Mouse (Mus musculus) ES-Bruce4 (cell line): ENCODE data around the gene Dlgap3. TPM values are rescaled to one million over a fixed set of nuclear protein-coding genes. Genes with fewer than 3 reads are reported as not detected.

Source experiments
- H3K27ac ChIP-seq: 2 replicates; pipeline ENCODE4 v1.5.1; 2012; ENCODE audit warnings: low read length, inconsistent platforms; ENCODE audit not compliant: insufficient read depth
- H3K27me3 ChIP-seq: 2 replicates; pipeline ENCODE4 v1.6.1; 2012; ENCODE audit warnings: mild to moderate bottlenecking, low read length, inconsistent platforms; ENCODE audit not compliant: control insufficient read depth, poor library complexity, insufficient read depth, severe bottlenecking
- H3K36me3 ChIP-seq: 2 replicates; pipeline ENCODE4 v1.6.1; 2012; ENCODE audit warnings: inconsistent platforms, mild to moderate bottlenecking, low read length, moderate library complexity; ENCODE audit not compliant: control insufficient read depth, poor library complexity, insufficient read depth, severe bottlenecking
- H3K4me1 ChIP-seq: one replicate; pipeline ENCODE4 v1.8.1; 2011; ENCODE audit warnings: low read length; ENCODE audit not compliant: control insufficient read depth, insufficient read depth
- H3K4me3 ChIP-seq: 2 replicates; pipeline ENCODE4 v1.5.1; 2011; ENCODE audit warnings: low read depth, mild to moderate bottlenecking, low read length
- H3K9ac ChIP-seq: 2 replicates; pipeline ENCODE4 v1.6.1; 2012; ENCODE audit warnings: low read depth, mild to moderate bottlenecking, inconsistent platforms; ENCODE audit not compliant: poor library complexity, severe bottlenecking
- H3K9me3 ChIP-seq: replicated peaks from 2 replicates; pipeline ENCODE4 v1.6.1; 2012; ENCODE audit warnings: mild to moderate bottlenecking, low read length, inconsistent platforms; ENCODE audit not compliant: control insufficient read depth, poor library complexity, insufficient read depth, severe bottlenecking
- CTCF ChIP-seq: IDR thresholded peaks from one replicate; pipeline ENCODE4 v1.8.1; 2011; ENCODE audit warnings: low read depth, low read length
- EP300 ChIP-seq: IDR thresholded peaks from 2 replicates; pipeline ENCODE4 v1.6.1; 2011; ENCODE audit warnings: low read depth, low read length; ENCODE audit not compliant: insufficient read depth
- POLR2A ChIP-seq: IDR thresholded peaks from one replicate; pipeline ENCODE4 v1.8.1; 2011; ENCODE audit warnings: low read length; ENCODE audit not compliant: insufficient read depth
- polyA plus RNA-seq: library from polyadenylated mRNA; stranded (reverse); fragments of >200 nt; gene quantifications from 2 replicates; pipeline ENCODE4 v1.2.4, GENCODE M21; 2011; ENCODE audit warnings: low read depth; ENCODE audit not compliant: missing spikeins, insufficient read depth, insufficient read length

Dlgap3 gene
- polyA plus RNA-seq, 1 experiment = 7.4 TPM

GRCm38 (mm10) chr4:127264183-127264554 is 95.2 kb downstream of the Dlgap3 start:
- no peak overlapping the region for H3K27ac ChIP-seq
- H3K4me3 ChIP-seq = no peak overlapping the region
- TF ChIP-seq CTCF = no peak
- TF ChIP-seq EP300 = no peak
- TF ChIP-seq POLR2A = no peak
- no peaks in the 10 kb centered on the region for H3K9me3 ChIP-seq
- no peaks in the 10 kb centered on the region for H3K4me1 ChIP-seq
- H3K9ac ChIP-seq = no peak overlapping the region
- no peaks in the 10 kb centered on the region for H3K27me3 ChIP-seq
- H3K36me3 ChIP-seq = no peaks in the 10 kb centered on the region

- Histone ChIP-seq H3K36me3 (no peaks in the 10 kb centered on the region), H3K9me3 (no peaks in the 10 kb centered on the region), H3K27ac (no peak overlapping the region), H3K4me3 (no peak overlapping the region), H3K27me3 (no peaks in the 10 kb centered on the region), H3K4me1 (no peaks in the 10 kb centered on the region), H3K9ac (no peak overlapping the region)
- no peak for TF ChIP-seq EP300
- no peak for TF ChIP-seq POLR2A
- TF ChIP-seq CTCF = no peak
Measured at GRCm38 (mm10) chr4:127278451-127279001, 109.5 kb downstream of the Dlgap3 start.

GRCm38 (mm10) chr4:127279241-127279640 is 110.2 kb downstream of the Dlgap3 start:
- no peak for TF ChIP-seq EP300
- no peak for TF ChIP-seq POLR2A
- TF ChIP-seq CTCF = no peak
- no peaks in the 10 kb centered on the region for H3K4me1 ChIP-seq
- H3K9ac ChIP-seq = no peak overlapping the region
- H3K36me3 ChIP-seq = no peaks in the 10 kb centered on the region
- no peak overlapping the region for H3K4me3 ChIP-seq
- H3K27me3 ChIP-seq = no peaks in the 10 kb centered on the region
- H3K27ac ChIP-seq = no peak overlapping the region
- H3K9me3 ChIP-seq = no peaks in the 10 kb centered on the region

Other genes with a start within 250 kb of the Dlgap3 start
- 66.0 and 70.9 TPM in 2 replicates for gene Zmym4, start 201.1 kb upstream of the Dlgap3 start, polyA plus RNA-seq
- gene Sfpq, start 147.9 kb upstream of the Dlgap3 start, polyA plus RNA-seq = 827 and 868 TPM in 2 replicates
- gene Zmym1, start 108.1 kb upstream of the Dlgap3 start, polyA plus RNA-seq = 46.0 and 57.4 TPM in 2 replicates
- gene Zmym6, start 91.8 kb upstream of the Dlgap3 start, polyA plus RNA-seq = 32.6 and 33.7 TPM in 2 replicates
- 9.0 and 10.0 TPM in 2 replicates for gene Tmem35b, start 45.5 kb upstream of the Dlgap3 start, polyA plus RNA-seq
- 26.6 and 28.8 TPM in 2 replicates for gene Smim12, start 74.6 kb downstream of the Dlgap3 start, polyA plus RNA-seq
- gene Gja4, start 144.8 kb downstream of the Dlgap3 start, polyA plus RNA-seq = 1.4 TPM in 2 replicates
- 57.2 and 66.7 TPM in 2 replicates for gene Gjb3, start 161.6 kb downstream of the Dlgap3 start, polyA plus RNA-seq
- gene Gjb4, start 184.9 kb downstream of the Dlgap3 start, polyA plus RNA-seq = 2.1 and 2.6 TPM in 2 replicates
- 15.9 and 16.5 TPM in 2 replicates for gene Gjb5, start 189.0 kb downstream of the Dlgap3 start, polyA plus RNA-seq